Mouse (Mus musculus) lung, postnatal 0 days (tissue): ENCODE results near the gene Krtap5-3. TPM values are rescaled to one million over a fixed set of nuclear protein-coding genes. Genes with fewer than 3 reads are reported as not detected.
"Not testable (repeated sequence)": the region's sequence is repeated elsewhere in the genome, so short reads cannot be mapped to it uniquely, and the experiment has no call there.

Experiments
- ATAC-seq: fragments of 200-750 bp; cut with Nextera tagmentation; 2 replicates; pipeline ENCODE4 v1.8.0; 2017; ENCODE audit warnings: moderate library complexity
- DNase-seq: peaks from one replicate; pipeline ENCODE4 v3.0.0-alpha.2; 2016; ENCODE audit warnings: low spot score
- H3K27ac ChIP-seq: fragments of 300-500 bp; sonication (generic); 2 replicates; pipeline ENCODE4 v1.5.1; 2014; ENCODE audit warnings: antibody characterized with exemption, mild to moderate bottlenecking, low read length, mixed read lengths
- H3K27me3 ChIP-seq: fragments of 300-500 bp; sonication (generic); replicated peaks from 2 replicates; pipeline ENCODE4 v1.6.1; 2014; ENCODE audit warnings: low read length, mixed read lengths; ENCODE audit not compliant: insufficient read depth
- H3K36me3 ChIP-seq: fragments of 300-500 bp; sonication (generic); 2 replicates; pipeline ENCODE4 v1.6.1; 2014; ENCODE audit warnings: low read length, mixed read lengths; ENCODE audit not compliant: insufficient read depth
- H3K4me1 ChIP-seq: fragments of 300-500 bp; sonication (generic); 2 replicates; pipeline ENCODE4 v1.6.1; 2014; ENCODE audit warnings: antibody characterized with exemption, low read depth, low read length, mixed read lengths; ENCODE audit not compliant: insufficient read depth
- H3K4me2 ChIP-seq: fragments of 300-500 bp; sonication (generic); replicated peaks from 2 replicates; pipeline ENCODE4 v1.6.1; 2014; ENCODE audit warnings: low read depth, mild to moderate bottlenecking, low read length, moderate library complexity, mixed read lengths
- H3K4me3 ChIP-seq: fragments of 300-500 bp; sonication (generic); 2 replicates; pipeline ENCODE4 v1.5.1; 2014; ENCODE audit warnings: low read depth, low read length
- H3K9ac ChIP-seq: fragments of 300-500 bp; sonication (generic); replicated peaks from 2 replicates; pipeline ENCODE4 v1.6.1; 2014; ENCODE audit warnings: low read depth, mild to moderate bottlenecking
- H3K9me3 ChIP-seq: fragments of 300-500 bp; sonication (generic); 2 replicates; pipeline ENCODE4 v1.6.1; 2016; ENCODE audit warnings: low read length, mixed read lengths
- CTCF ChIP-seq: IDR thresholded peaks from 2 replicates; pipeline ENCODE4 v1.5.1; 2016; ENCODE audit warnings: antibody characterized with exemption, mild to moderate bottlenecking
- EP300 ChIP-seq: IDR thresholded peaks from 2 replicates; pipeline ENCODE4 v1.6.1; 2016; ENCODE audit warnings: antibody characterized with exemption, mild to moderate bottlenecking, control low read depth
- WGBS: fragments of 180-500 bp; shearing (Covaris S2); extraction: QIAGEN DNeasy Blood & Tissue Kit; methylation state at CpG from one replicate; pipeline ENCODE4 v1.1.7; 2014; 5-methylcytosine and 5-hydroxymethylcytosine counted together
- polyA plus RNA-seq: library from polyadenylated mRNA; unstranded; fragments of >200 nt; fragmentation: Nextera tagmentation; extraction: Ambion mirVana; gene quantifications from 2 replicates; pipeline ENCODE4 v1.2.1, GENCODE M21; 2015

Krtap5-3 gene
- polyA plus RNA-seq, 1 experiment from 2014 or later, result not detected

DNA sequence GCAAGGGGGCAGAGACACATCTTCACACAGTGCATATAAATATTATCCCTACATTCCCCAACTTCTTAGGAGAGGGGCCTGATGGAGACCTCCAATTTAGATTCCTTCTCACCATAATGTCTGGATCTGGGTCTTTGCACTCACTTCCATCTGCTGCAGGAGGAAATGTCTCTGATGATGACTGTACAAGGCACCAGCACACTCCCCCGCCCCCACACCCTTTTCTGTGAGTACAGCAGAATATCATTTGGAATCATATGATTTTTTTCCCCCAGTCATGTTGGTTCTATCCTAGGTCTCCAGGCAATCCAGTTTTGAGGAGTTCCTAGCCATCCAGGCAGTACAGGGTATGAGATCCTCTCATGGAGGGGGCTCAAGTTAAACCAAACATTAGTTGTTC, 22.5 kb upstream of the Krtap5-3 start:
- DNase-seq (no peak), ATAC-seq (no peak)
- Histone ChIP-seq H3K27ac (no peak overlapping the region), H3K4me2 (no peak overlapping the region), H3K4me1 (no peaks in the 10 kb centered on the region), H3K9ac (no peak overlapping the region), H3K9me3 (no peaks in the 10 kb centered on the region), H3K4me3 (no peak overlapping the region), H3K36me3 (no peaks in the 10 kb centered on the region), H3K27me3 (no peaks in the 10 kb centered on the region)
- TF ChIP-seq EP300 (no peak), CTCF (no peak)
- 69% methylated on average over 1 of the region's 1 CpGs for WGBS

DNA sequence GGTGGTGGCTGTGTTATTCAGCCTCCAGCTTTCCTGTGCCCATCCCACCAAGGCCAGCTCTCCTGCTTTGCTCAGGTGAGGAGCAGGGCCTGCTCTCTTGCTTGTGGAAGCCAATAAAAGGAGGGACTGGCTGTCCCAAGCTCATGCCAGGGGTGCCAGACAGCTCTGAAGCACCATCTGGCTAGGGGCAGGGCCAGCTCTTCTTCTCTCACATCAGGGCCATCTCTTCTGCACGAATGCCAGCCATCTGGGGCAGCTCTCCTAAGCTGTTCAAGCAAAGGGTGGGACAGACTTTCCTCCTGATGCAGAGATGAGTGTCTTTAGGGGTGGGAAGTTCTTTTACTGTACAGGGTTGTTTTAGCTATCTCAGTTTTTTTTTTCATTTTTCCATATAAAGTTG, 20.1 kb upstream of the Krtap5-3 start:
- Histone ChIP-seq H3K9ac (no peak overlapping the region), H3K36me3 (no peaks in the 10 kb centered on the region), H3K4me1 (no peaks in the 10 kb centered on the region), H3K27ac (no peak overlapping the region), H3K27me3 (no peaks in the 10 kb centered on the region), H3K9me3 (no peaks in the 10 kb centered on the region), H3K4me2 (no peak overlapping the region), H3K4me3 (no peak overlapping the region)
- 19% methylated on average over 1 of the region's 1 CpGs for WGBS
- DNase-seq (no peak), ATAC-seq (no peak)
- TF ChIP-seq CTCF (no peak), EP300 (no peak)

DNA sequence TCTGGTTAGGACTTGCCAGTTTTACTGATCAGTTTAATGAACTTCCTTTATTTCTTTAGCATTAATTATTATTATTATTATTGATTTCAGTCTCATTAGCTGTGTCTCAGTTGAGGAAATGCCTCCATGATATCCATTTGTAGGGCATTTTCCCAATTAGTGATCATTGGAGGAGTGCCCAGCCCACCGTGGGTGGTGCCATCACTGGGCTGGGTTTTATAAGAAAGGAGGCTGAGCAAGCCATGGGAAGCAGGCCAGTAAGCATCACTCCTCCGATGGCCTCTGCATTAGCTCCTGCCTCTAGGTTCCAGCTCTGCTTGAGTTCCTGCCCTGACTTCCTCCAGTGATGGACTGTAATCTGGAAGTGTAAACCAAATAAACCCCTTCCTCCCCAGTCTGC, 13.0 kb upstream of the Krtap5-3 start:
- H3K9ac ChIP-seq, result no peak overlapping the region
- no peak for ATAC-seq
- no peak overlapping the region for H3K4me2 ChIP-seq
- 55% methylated on average over 2 of the region's 2 CpGs for whole genome bisulfite sequencing
- no peak for DNase-seq
- no peaks in the 10 kb centered on the region for H3K36me3 ChIP-seq
- no peak for TF ChIP-seq CTCF
- TF ChIP-seq EP300, result no peak
- no peaks in the 10 kb centered on the region for H3K9me3 ChIP-seq
- no peak overlapping the region for H3K27ac ChIP-seq
- H3K4me1 ChIP-seq, result no peaks in the 10 kb centered on the region
- H3K27me3 ChIP-seq, result no peaks in the 10 kb centered on the region
- H3K4me3 ChIP-seq, result no peak overlapping the region

DNA sequence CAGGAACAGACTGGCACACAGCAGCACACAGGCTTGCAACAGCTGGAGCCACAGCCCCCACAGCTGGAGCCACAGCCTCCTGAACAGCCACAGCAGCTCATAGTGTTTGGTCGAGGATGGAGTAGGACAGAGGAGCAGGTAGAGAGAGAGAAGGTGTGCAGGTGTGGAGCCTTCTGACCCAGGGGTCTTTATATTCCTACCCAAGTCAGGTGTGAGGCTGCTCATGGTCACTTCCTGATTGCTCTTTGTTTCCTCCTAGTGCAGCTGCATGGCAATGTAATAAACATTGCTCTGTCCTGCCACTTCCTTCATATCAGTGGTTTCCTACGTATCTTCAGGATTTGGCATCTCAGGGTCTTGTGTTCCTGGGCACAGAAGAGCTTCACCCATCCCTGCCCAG, 10.9 kb upstream of the Krtap5-3 start, which contains the start of gene Gm10153:
TSS of gene Gm10153 (minus strand) at position 101 of the 400 bp plus-strand sequence.
- 12% methylated on average over 2 of the region's 2 CpGs for WGBS
- no peak within 1 kb of the TSS for H3K27ac ChIP-seq
- no peak within 1 kb of the TSS for H3K9ac ChIP-seq
- no peaks in the 10 kb centered on the region for H3K4me1 ChIP-seq
- H3K4me3 ChIP-seq, result no peak within 1 kb of the TSS
- TF ChIP-seq CTCF (no peak), EP300 (no peak)
- H3K4me2 ChIP-seq, result no peak within 1 kb of the TSS
- no peaks in the 10 kb centered on the region for H3K9me3 ChIP-seq
- DNase-seq (no peak), ATAC-seq (no peak)
- no peaks in the 10 kb centered on the region for H3K27me3 ChIP-seq
- no peaks in the 10 kb centered on the region for H3K36me3 ChIP-seq

DNA sequence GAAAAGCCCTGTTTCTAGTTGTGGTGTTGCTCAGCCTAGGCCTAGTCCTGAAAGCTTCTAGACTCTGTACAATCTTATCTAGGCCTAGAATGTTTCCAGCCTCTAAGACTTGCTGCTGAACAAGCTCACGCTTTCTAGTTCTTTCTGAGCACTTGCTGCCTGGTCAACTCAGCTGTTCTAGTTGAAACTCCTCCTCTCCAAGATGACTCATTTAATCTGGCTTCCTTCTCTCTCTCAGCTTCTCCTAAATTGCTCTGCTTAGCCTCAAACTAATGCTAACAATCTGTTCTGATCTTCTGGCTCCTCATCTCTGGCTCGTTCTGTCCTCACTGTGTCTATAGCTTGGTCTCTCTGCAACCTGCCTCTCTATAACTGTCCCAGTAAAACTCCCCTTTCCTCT, 2.4 kb upstream of the Krtap5-3 start:
- Histone ChIP-seq H3K4me3 (no peak overlapping the region), H3K4me2 (no peak overlapping the region), H3K27ac (no peak overlapping the region), H3K27me3 (no peaks in the 10 kb centered on the region), H3K9ac (no peak overlapping the region), H3K9me3 (no peaks in the 10 kb centered on the region), H3K4me1 (no peaks in the 10 kb centered on the region), H3K36me3 (no peaks in the 10 kb centered on the region)
- no peak for ATAC-seq
- no peak for DNase-seq
- no peak for TF ChIP-seq EP300
- TF ChIP-seq CTCF, result no peak
- WGBS, result 78% methylated on average over 2 of the region's 2 CpGs

DNA sequence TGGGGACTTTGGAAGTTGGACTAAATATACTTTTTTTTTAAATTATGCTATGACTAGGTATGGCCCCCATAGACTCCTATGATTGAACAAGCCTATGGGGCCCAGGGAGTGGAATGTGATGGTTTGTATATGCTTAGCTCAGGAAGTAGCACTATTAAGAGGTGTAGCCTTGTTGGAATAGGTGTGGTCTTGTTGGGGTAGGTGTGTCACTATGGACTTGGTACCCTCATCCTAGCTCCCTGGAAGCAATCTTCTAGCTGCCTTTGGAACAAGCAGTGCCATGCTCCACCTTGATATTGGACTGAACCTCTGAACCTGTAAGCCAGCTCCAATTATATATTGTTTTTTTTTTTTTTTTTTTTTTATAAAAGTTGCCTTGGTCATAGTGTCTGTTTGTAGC, 4.3 kb downstream of the Krtap5-3 start:
- ATAC-seq (no peak), DNase-seq (no peak)
- Histone ChIP-seq H3K4me1 (no peaks in the 10 kb centered on the region), H3K36me3 (no peaks in the 10 kb centered on the region), H3K27ac (no peak overlapping the region), H3K27me3 (no peaks in the 10 kb centered on the region), H3K4me2 (no peak overlapping the region), H3K9me3 (no peaks in the 10 kb centered on the region), H3K9ac (no peak overlapping the region), H3K4me3 (no peak overlapping the region)
- TF ChIP-seq EP300 (no peak), CTCF (no peak)

DNA sequence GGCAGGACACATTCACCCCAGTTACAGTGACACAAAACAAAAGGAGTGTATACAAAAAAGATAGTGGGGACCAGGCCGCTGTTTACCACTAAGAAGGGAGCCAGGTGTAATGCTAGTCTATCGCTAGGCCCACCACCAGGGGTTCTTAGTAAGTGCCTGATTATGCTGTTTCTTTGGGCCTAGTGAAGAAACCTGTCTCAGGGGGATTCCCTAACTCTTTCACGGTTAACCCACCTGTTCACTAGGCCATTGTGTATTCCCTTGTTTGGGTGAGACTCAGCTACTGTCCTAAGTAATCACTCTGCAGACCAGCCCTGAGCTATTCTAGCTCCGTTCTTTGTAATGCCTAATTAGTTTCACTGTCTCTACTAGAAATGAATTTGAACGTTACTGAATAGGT, 5.7 kb downstream of the Krtap5-3 start:
- WGBS, result 78% methylated on average over 5 of the region's 5 CpGs

More for the DNA sequence above, 5.7 kb downstream of the Krtap5-3 start:
- not testable (repeated sequence) for H3K9ac ChIP-seq, H3K9me3 ChIP-seq, H3K27ac ChIP-seq, H3K27me3 ChIP-seq, H3K36me3 ChIP-seq, H3K4me3 ChIP-seq, ATAC-seq, DNase-seq, H3K4me1 ChIP-seq, H3K4me2 ChIP-seq
